Mouse (Mus musculus) embryonic facial prominence, embryonic 12.5 days (tissue): ENCODE results near the gene Sox2. TPM values are rescaled to one million over a fixed set of nuclear protein-coding genes. Genes with fewer than 3 reads are reported as not detected.

Source experiments
- ATAC-seq: fragments of 200-750 bp; cut with Nextera tagmentation; 2 replicates; pipeline ENCODE4 v1.8.0; 2017; ENCODE audit not compliant: insufficient number of reproducible peaks, insufficient read depth, low FRiP score, low TSS enrichment
- H3K27ac ChIP-seq: fragments of 300-500 bp; sonication (generic); 2 replicates; pipeline ENCODE4 v1.5.1; 2016; ENCODE audit warnings: mild to moderate bottlenecking
- H3K27me3 ChIP-seq: fragments of 300-500 bp; sonication (generic); 2 replicates; pipeline ENCODE4 v1.6.1; 2016; ENCODE audit warnings: mild to moderate bottlenecking, moderate library complexity
- H3K36me3 ChIP-seq: fragments of 300-500 bp; sonication (generic); 2 replicates; pipeline ENCODE4 v1.6.1; 2016; ENCODE audit warnings: mild to moderate bottlenecking
- H3K4me1 ChIP-seq: fragments of 300-500 bp; sonication (generic); 2 replicates; pipeline ENCODE4 v1.6.1; 2016
- H3K4me2 ChIP-seq: fragments of 300-500 bp; sonication (generic); replicated peaks from 2 replicates; pipeline ENCODE4 v1.6.1; 2016; ENCODE audit warnings: mild to moderate bottlenecking, moderate library complexity
- H3K4me3 ChIP-seq: fragments of 300-500 bp; sonication (generic); 2 replicates; pipeline ENCODE4 v1.5.1; 2016; ENCODE audit warnings: mild to moderate bottlenecking
- H3K9ac ChIP-seq: fragments of 300-500 bp; sonication (generic); 2 replicates; pipeline ENCODE4 v1.6.1; 2016; ENCODE audit warnings: mild to moderate bottlenecking, moderate library complexity
- H3K9me3 ChIP-seq: fragments of 300-500 bp; sonication (generic); 2 replicates; pipeline ENCODE4 v1.6.1; 2016; ENCODE audit warnings: mild to moderate bottlenecking, moderate library complexity
- WGBS: fragments of 180-500 bp; shearing (Covaris S2); methylation state at CpG from one replicate; pipeline ENCODE4 v1.1.7; 2016; 5-methylcytosine and 5-hydroxymethylcytosine counted together
- polyA plus RNA-seq: library from polyadenylated mRNA; unstranded; fragments of >200 nt; fragmentation: Nextera tagmentation; extraction: Ambion mirVana; gene quantifications from 2 replicates; pipeline ENCODE4 v1.2.1, GENCODE M21; 2016

The Sox2 gene
- polyA plus RNA-seq, 1 experiment from 2014 or later = 11.4 TPM

DNA sequence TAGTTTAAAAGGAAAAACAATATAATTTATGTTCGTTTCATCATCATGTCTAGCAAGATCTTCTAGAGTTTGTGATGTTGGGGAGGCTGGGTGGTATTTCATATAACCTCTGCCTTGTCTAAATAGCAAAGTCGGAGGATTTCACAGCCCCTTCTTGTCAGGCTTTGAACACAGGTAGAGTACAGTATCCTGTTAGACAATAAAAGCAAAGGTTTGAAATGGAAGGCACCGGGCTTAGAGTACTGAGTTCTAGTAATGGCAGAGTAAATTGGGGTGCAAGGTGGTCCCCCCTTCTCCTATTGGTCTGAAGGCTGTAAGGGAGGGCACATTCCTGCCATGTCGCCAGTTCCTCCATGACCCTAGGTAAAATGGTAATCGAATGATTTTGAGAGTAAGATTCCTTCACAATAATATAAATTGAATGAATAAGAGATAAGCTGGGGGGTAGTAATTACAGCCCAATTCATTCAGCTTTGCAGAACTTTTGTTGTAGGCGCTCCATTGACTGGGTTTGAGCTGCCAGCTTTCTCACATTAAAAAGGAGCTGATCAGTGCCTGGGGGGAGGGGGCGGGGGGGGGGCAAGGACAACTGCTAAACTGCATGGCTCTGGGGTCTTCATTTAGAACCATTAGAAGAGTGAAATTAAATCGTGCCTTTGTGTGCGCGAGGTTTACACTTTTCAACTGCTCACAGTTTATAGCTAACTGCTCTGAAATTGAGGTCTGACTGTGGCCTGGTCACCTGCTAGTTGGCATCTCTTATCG is 5.3 kb downstream of the Sox2 start:
- Histone ChIP-seq H3K4me2 (peak overlapping the region; percentile 28), H3K4me1 (peaks cover 6% of the 10 kb centered on the region; the same call in 1 of the 2 replicates), H3K4me3 (no peak overlapping the region), H3K27me3 (peaks cover 64% of the 10 kb centered on the region), H3K9ac (no peak overlapping the region), H3K27ac (no peak overlapping the region), H3K36me3 (no peaks in the 10 kb centered on the region), H3K9me3 (no peaks in the 10 kb centered on the region)
- ATAC-seq = no peak
- WGBS = 17% methylated on average over 11 of the region's 11 CpGs

- ATAC-seq = no peak
- H3K4me3 ChIP-seq = peak overlapping the region; percentile 10
- no peak overlapping the region for H3K9ac ChIP-seq
- WGBS = 8% methylated on average over 3 of the region's 3 CpGs
- H3K27me3 ChIP-seq = peaks cover 65% of the 10 kb centered on the region
- H3K4me1 ChIP-seq = peaks cover under 1% of the 10 kb centered on the region; the same call in 1 of the 2 replicates
- peak overlapping the region; percentile 28 for H3K4me2 ChIP-seq
- H3K27ac ChIP-seq = no peak overlapping the region
- no peaks in the 10 kb centered on the region for H3K36me3 ChIP-seq
- no peaks in the 10 kb centered on the region for H3K9me3 ChIP-seq
These were observed 5.9 kb downstream of the Sox2 start for GRCm38 (mm10) chr3:34656153-34656552.

- Histone ChIP-seq H3K27me3 (peaks cover 73% of the 10 kb centered on the region), H3K9ac (no peak overlapping the region), H3K27ac (no peak overlapping the region), H3K4me3 (peak overlapping the region; percentile 10; the same call in 1 of the 2 replicates), H3K4me2 (peak overlapping the region; percentile 28), H3K4me1 (no peaks in the 10 kb centered on the region), H3K36me3 (no peaks in the 10 kb centered on the region), H3K9me3 (no peaks in the 10 kb centered on the region)
- WGBS = 10% methylated on average over 23 of the region's 23 CpGs
- no peak for ATAC-seq
These were observed 6.9 kb downstream of the Sox2 start for GRCm38 (mm10) chr3:34656813-34657700.

GRCm38 (mm10) chr3:34657701-34658090 is 7.5 kb downstream of the Sox2 start:
- Histone ChIP-seq H3K27ac (no peak overlapping the region), H3K36me3 (no peaks in the 10 kb centered on the region), H3K4me1 (no peaks in the 10 kb centered on the region), H3K9ac (no peak overlapping the region), H3K4me3 (no peak overlapping the region), H3K9me3 (no peaks in the 10 kb centered on the region), H3K4me2 (no peak overlapping the region), H3K27me3 (peaks cover 76% of the 10 kb centered on the region)
- ATAC-seq = no peak
- 42% methylated on average over 2 of the region's 2 CpGs for WGBS

DNA sequence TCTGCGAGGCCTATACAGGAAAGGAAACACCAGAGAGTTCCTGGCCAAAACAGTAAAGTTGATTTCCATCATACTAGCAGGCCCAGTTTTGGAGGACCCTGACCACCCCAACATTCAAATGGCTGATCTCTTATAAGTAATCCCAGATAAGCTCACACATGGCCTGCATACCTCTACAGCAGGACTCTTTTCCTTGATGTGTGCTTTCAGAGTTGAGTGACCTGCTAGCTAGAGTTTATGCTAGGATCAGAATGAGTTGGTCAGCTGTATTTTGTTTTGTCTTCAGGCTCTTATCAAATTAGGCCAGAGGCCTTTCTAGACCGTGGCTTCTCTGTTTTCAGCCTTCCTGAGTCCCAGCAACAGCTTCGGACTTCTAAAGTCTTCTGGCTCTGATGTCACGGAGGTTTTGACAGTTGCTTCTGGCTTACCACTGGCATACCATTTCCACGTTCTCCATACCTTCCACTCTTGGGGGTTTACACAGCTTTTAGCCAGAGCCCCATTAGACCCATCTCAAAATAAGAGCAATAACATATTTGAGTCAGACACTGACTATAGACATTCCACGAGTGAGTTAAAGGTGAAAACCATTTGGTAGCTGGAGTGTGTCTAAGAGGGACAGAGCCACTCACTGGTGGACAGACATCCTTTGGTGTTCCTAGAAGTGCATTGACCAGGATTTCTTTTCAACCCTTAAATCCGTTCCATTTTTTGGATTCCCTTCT is 8.2 kb downstream of the Sox2 start:
- Histone ChIP-seq H3K4me2 (no peak overlapping the region), H3K36me3 (no peaks in the 10 kb centered on the region), H3K27ac (no peak overlapping the region), H3K4me1 (no peaks in the 10 kb centered on the region), H3K9me3 (no peaks in the 10 kb centered on the region), H3K9ac (no peak overlapping the region), H3K27me3 (peaks cover 76% of the 10 kb centered on the region), H3K4me3 (no peak overlapping the region)
- 61% methylated on average over 7 of the region's 7 CpGs for WGBS
- no peak for ATAC-seq

GRCm38 (mm10) chr3:34658966-34659535 is 8.8 kb downstream of the Sox2 start:
- no peak overlapping the region for H3K27ac ChIP-seq
- no peak overlapping the region for H3K4me2 ChIP-seq
- peaks cover 76% of the 10 kb centered on the region for H3K27me3 ChIP-seq
- H3K9ac ChIP-seq = no peak overlapping the region
- no peaks in the 10 kb centered on the region for H3K9me3 ChIP-seq
- no peak for ATAC-seq
- H3K4me3 ChIP-seq = no peak overlapping the region
- peaks cover 5% of the 10 kb centered on the region; the same call in 1 of the 2 replicates for H3K4me1 ChIP-seq
- WGBS = 64% methylated on average over 8 of the region's 8 CpGs
- H3K36me3 ChIP-seq = no peaks in the 10 kb centered on the region

DNA sequence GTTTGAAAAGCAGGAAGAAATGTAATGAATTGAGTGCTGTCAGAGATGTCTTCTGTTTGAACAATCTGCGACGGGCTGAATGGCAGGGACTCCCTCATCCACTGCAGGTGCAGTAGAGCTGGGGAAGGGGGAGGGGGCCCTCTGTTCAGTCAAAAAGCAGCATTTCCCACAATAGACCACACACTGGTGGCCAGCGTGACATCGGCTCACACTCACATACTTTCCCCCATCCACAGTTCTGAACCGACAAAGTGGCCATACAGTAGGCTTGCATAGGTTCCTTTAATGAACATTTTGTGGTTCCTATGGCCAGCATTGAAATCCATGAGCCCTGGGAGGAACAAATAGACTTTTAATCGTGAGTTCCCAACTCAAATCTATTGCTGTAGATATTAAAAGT is 9.7 kb downstream of the Sox2 start:
- H3K36me3 ChIP-seq = no peaks in the 10 kb centered on the region
- H3K9ac ChIP-seq = no peak overlapping the region
- H3K27ac ChIP-seq = no peak overlapping the region
- H3K27me3 ChIP-seq = peaks cover 72% of the 10 kb centered on the region
- peaks cover 9% of the 10 kb centered on the region; the same call in 1 of the 2 replicates for H3K4me1 ChIP-seq
- no peak overlapping the region for H3K4me3 ChIP-seq
- ATAC-seq = no peak
- 10% methylated on average over 6 of the region's 6 CpGs for WGBS
- H3K9me3 ChIP-seq = no peaks in the 10 kb centered on the region
- no peak overlapping the region for H3K4me2 ChIP-seq

DNA sequence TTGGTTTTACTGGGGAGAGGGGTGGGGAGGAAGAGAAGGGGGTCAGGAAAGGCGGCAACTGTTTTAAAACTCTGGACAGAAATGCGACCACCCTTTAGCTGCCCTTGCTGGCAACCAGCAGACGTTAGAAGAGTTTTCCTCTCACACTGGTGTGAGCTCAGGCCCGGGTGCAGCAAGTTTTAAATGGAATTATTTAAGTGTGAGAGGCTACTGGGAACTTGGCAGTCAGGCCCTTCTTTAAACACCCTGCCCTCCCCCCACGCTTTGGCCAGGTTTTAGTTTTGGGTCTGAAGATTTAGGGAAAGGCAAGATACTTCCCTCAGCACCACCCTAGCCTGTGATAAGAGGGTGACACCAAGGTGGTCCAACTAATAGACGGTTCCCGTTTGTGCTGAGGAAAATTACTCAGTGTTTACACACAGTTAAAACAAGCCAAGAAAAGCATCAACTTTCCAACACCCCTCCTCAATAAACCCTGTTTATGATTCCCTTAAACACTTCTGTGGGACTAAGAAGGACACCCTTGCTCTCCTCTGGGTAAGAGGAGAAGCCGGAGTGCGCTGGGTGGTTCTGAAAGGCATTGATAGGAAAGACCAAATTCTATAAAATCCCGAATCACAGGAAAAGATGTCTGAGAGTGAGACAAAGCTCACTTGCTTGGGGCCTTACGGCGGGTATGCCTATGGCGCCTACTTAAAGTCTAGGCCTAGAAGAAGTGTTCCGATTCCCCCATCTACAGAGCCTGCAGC is 10.5 kb downstream of the Sox2 start:
- ATAC-seq = no peak
- no peak overlapping the region for H3K9ac ChIP-seq
- WGBS = 10% methylated on average over 14 of the region's 14 CpGs
- H3K27me3 ChIP-seq = peaks cover 72% of the 10 kb centered on the region
- H3K9me3 ChIP-seq = no peaks in the 10 kb centered on the region
- H3K4me3 ChIP-seq = no peak overlapping the region
- H3K4me1 ChIP-seq = peaks cover 9% of the 10 kb centered on the region; the same call in 1 of the 2 replicates
- H3K36me3 ChIP-seq = no peaks in the 10 kb centered on the region
- no peak overlapping the region for H3K27ac ChIP-seq
- no peak overlapping the region for H3K4me2 ChIP-seq

GRCm38 (mm10) chr3:34661341-34662007 is 11.3 kb downstream of the Sox2 start:
- 0 out of 2 replicates have a peak overlapping the region, but pooled peaks have one; percentile 11 for H3K4me2 ChIP-seq
- 1% methylated on average over 32 of the region's 32 CpGs for WGBS
- H3K27me3 ChIP-seq = peaks cover 74% of the 10 kb centered on the region
- H3K4me1 ChIP-seq = peaks cover 9% of the 10 kb centered on the region; the same call in 1 of the 2 replicates
- 0 out of 2 replicates have a peak overlapping the region, but pooled peaks have one; percentile 6 for H3K27ac ChIP-seq
- H3K9ac ChIP-seq = no peak overlapping the region
- no peaks in the 10 kb centered on the region for H3K9me3 ChIP-seq
- H3K36me3 ChIP-seq = no peaks in the 10 kb centered on the region
- no peak for ATAC-seq
- H3K4me3 ChIP-seq = no peak overlapping the region

GRCm38 (mm10) chr3:34662008-34662711 is 12.0 kb downstream of the Sox2 start:
- no peak for ATAC-seq
- peaks cover 9% of the 10 kb centered on the region; the same call in 1 of the 2 replicates for H3K4me1 ChIP-seq
- WGBS = 5% methylated on average over 15 of the region's 15 CpGs

More at GRCm38 (mm10) chr3:34662008-34662711, 12.0 kb downstream of the Sox2 start:
- Histone ChIP-seq H3K27me3 (peaks cover 74% of the 10 kb centered on the region), H3K4me3 (no peak overlapping the region), H3K27ac (0 out of 2 replicates have a peak overlapping the region, but pooled peaks have one; percentile 6), H3K4me2 (0 out of 2 replicates have a peak overlapping the region, but pooled peaks have one; percentile 9), H3K9ac (no peak overlapping the region), H3K9me3 (no peaks in the 10 kb centered on the region), H3K36me3 (no peaks in the 10 kb centered on the region)
